Mouse (Mus musculus) stomach, postnatal 0 days (tissue): ENCODE data around the gene Ndufa12.

Experiments
- CTCF ChIP-seq: IDR thresholded peaks from 2 replicates; pipeline ENCODE4 v1.5.1; 2016; ENCODE audit warnings: antibody characterized with exemption, low read depth, mild to moderate bottlenecking, moderate library complexity
- EP300 ChIP-seq: optimal IDR thresholded peaks from 2 replicates; pipeline ENCODE3; 2016; ENCODE audit warnings: antibody characterized with exemption

DNA sequence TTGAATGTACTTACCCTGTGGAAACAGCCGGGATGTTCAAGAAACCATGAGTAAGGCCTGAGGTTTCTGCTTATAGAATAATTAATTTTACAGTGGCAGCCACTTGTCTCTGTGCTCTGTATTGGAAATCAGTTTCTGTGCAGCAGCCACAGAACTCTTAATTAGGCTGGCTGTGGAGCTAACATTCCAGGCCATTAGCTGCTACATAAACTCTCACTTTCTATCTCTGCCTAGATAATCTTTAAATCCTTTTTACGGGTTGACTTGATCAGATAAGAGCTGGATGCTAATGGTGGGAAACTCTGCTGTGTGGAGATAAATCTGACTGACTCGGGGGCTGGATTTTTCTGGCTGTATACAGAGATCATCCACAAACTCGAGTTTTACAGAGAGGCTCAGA lies 15.3 kb upstream of the Ndufa12 start:
- TF ChIP-seq EP300: no peak
- TF ChIP-seq CTCF: no peak
